Comparison of ENCODE assay signal across 29 mouse cellular contexts in genomic region chr2:31372186-31372585, GRCm38 (mm10). TPM values are rescaled to one million over a fixed set of nuclear protein-coding genes. Genes with fewer than 3 reads are reported as not detected.
DNase-seq lines count a peak whose midpoint lies in the region; ATAC-seq and TF ChIP-seq lines count a peak whose summit lies in the region.
"Had no signal": no experiment of that assay in that cellular context is flagged by ENCODE, and none has a peak within 500 bp of the region (broad histone marks: within the 10 kb centered on the region; RNA-seq: fewer than 3 reads in every experiment).

No protein-coding gene starts in this region.

- no peaks in the 10 kb centered on the region for H3K4me1 ChIP-seq in liver, embryonic 14.5 days (replicated peaks; ENCODE audit: control insufficient read depth in 2 of 2, insufficient read depth in 2 of 2, low read length in 1 of 2)
- no peaks in the 10 kb centered on the region for H3K4me1 ChIP-seq in liver, embryonic 11.5 days (replicated peaks; ENCODE audit: control insufficient read depth, insufficient read depth, low read length)
- 0 out of 2 replicates have a peak, but pooled peaks cover 5% of the 10 kb centered on the region for H3K4me1 ChIP-seq in heart, embryonic 10.5 days
- H3K4me1 ChIP-seq: embryonic facial prominence, embryonic 13.5 days; forebrain, embryonic 10.5 days; hindbrain, embryonic 13.5 days; midbrain, embryonic 13.5 days; stomach, embryonic 15.5 days had no signal

- H3K9me3 ChIP-seq in liver, embryonic 14.5 days (ENCODE audit: control insufficient read depth, low read length), result no peaks in the 10 kb centered on the region; the same call in 1 of the 2 replicates
- 0 out of 2 replicates have a peak, but pooled peaks cover 4% of the 10 kb centered on the region for H3K9me3 ChIP-seq in liver, embryonic 11.5 days (ENCODE audit: control insufficient read depth, low read length)
- peaks cover 4% of the 10 kb centered on the region; the same call in 1 of the 2 replicates for H3K9me3 ChIP-seq in heart, embryonic 10.5 days
- H3K9me3 ChIP-seq: embryonic facial prominence, embryonic 13.5 days; stomach, embryonic 15.5 days had no signal

- H3K27ac ChIP-seq in gastrocnemius, adult 2 months, result peak overlapping the region; percentile 40; the same call in 1 of the 2 replicates
- H3K27ac ChIP-seq in liver, embryonic 14.5 days, result no peak overlapping the region
- no peak overlapping the region for H3K27ac ChIP-seq in liver, embryonic 11.5 days (ENCODE audit: low read depth, low read length)
- no peak overlapping the region for H3K27ac ChIP-seq in heart, embryonic 10.5 days
- H3K27ac ChIP-seq: embryonic facial prominence, embryonic 13.5 days; forebrain, embryonic 10.5 days; hindbrain, embryonic 13.5 days; macrophage; midbrain, embryonic 13.5 days; stomach, embryonic 15.5 days had no signal

- no peak for TF ChIP-seq EP300 in liver, embryonic 14.5 days (IDR thresholded peaks at IDR 0.05; ENCODE audit: low read depth)

- ATAC-seq in liver, embryonic 14.5 days (ENCODE audit: insufficient read depth), result no peak
- ATAC-seq in liver, embryonic 11.5 days (replicated peaks; ENCODE audit: low FRiP score), result no peak
- ATAC-seq: forebrain, embryonic 16.5 days; lung, postnatal 0 days; midbrain, embryonic 13.5 days had no signal

- intact Hi-C loops in gastrocnemius, adult 2 months (cut with DNase I), result no loop called here

- H3K4me3 ChIP-seq in gastrocnemius, adult 2 months, result no peak overlapping the region
- H3K4me3 ChIP-seq in liver, embryonic 14.5 days (ENCODE audit: insufficient read depth in 1 of 2, low read depth in 2 of 2, low read length in 2 of 2), result no peak overlapping the region
- no peak overlapping the region for H3K4me3 ChIP-seq in liver, embryonic 11.5 days (ENCODE audit: low read depth, low read length)
- H3K4me3 ChIP-seq in heart, embryonic 10.5 days, result no peak overlapping the region
- H3K4me3 ChIP-seq: embryonic facial prominence, embryonic 13.5 days; forebrain, embryonic 10.5 days; hindbrain, embryonic 13.5 days; midbrain, embryonic 13.5 days; stomach, embryonic 15.5 days had no signal

- H3K4me2 ChIP-seq in liver, embryonic 14.5 days (ENCODE audit: low read depth), result no peak overlapping the region
- H3K4me2 ChIP-seq in liver, embryonic 11.5 days, result no peak overlapping the region
- H3K4me2 ChIP-seq: embryonic facial prominence, embryonic 13.5 days; heart, embryonic 11.5 days; hindbrain, embryonic 13.5 days; midbrain, embryonic 13.5 days; stomach, embryonic 15.5 days had no signal

- H3K9ac ChIP-seq in liver, embryonic 14.5 days (replicated peaks), result no peak overlapping the region
- no peak overlapping the region for H3K9ac ChIP-seq in liver, embryonic 11.5 days (ENCODE audit: low read depth, low read length)
- H3K9ac ChIP-seq: embryonic facial prominence, embryonic 13.5 days; hindbrain, embryonic 13.5 days; midbrain, embryonic 13.5 days; stomach, embryonic 15.5 days had no signal

- no peaks in the 10 kb centered on the region for H3K36me3 ChIP-seq in liver, embryonic 14.5 days (replicated peaks; ENCODE audit: control insufficient read depth, insufficient read depth, low read depth)
- no peaks in the 10 kb centered on the region for H3K36me3 ChIP-seq in liver, embryonic 11.5 days (ENCODE audit: control insufficient read depth, insufficient read depth, low read length)
- no peaks in the 10 kb centered on the region for H3K36me3 ChIP-seq in heart, embryonic 10.5 days
- H3K36me3 ChIP-seq: embryonic facial prominence, embryonic 13.5 days; forebrain, embryonic 10.5 days; hindbrain, embryonic 13.5 days; midbrain, embryonic 13.5 days; stomach, embryonic 15.5 days had no signal

- H3K27me3 ChIP-seq in liver, embryonic 14.5 days (ENCODE audit: control insufficient read depth, insufficient read depth, low read length), result no peaks in the 10 kb centered on the region
- H3K27me3 ChIP-seq in liver, embryonic 11.5 days (replicated peaks; ENCODE audit: control insufficient read depth, insufficient read depth, low read length), result no peaks in the 10 kb centered on the region; the same call in 1 of the 2 replicates
- H3K27me3 ChIP-seq in heart, embryonic 10.5 days (ENCODE audit: insufficient read depth, poor library complexity, severe bottlenecking), result peaks cover 49% of the 10 kb centered on the region
- H3K27me3 ChIP-seq: embryonic facial prominence, embryonic 13.5 days; midbrain, embryonic 13.5 days; stomach, embryonic 15.5 days had no signal

- DNase-seq in gastrocnemius, adult 2 months, result no peak
- no peak for DNase-seq in gastrocnemius, adult 8-10 months (ENCODE audit: low spot score in 2 of 2)
- DNase-seq in liver, embryonic 14.5 days (ENCODE audit: low read depth in 3 of 3, low spot score in 3 of 3), result no peak
- no peak for DNase-seq in liver, embryonic 11.5 days (ENCODE audit: low spot score)
- peak; percentile 33 for DNase-seq in R1 (ENCODE audit: low read depth, low spot score)
- no peak for DNase-seq in lung, postnatal 10 days
- DNase-seq in heart, embryonic 10.5 days (ENCODE audit: low spot score), result no peak
- DNase-seq: adrenal gland, postnatal 10 days; cerebellum, adult 11-12 months; cerebellum, postnatal 10 days; gastrocnemius, postnatal 25 days; heart, adult 11 months; kidney, postnatal 4 days; liver; lung, adult 18-20 months; right cerebral cortex, postnatal 25 days; thymus, postnatal 25 days had no signal

- 91% methylated on average over 4 of the region's 4 CpGs for WGBS in liver, embryonic 14.5 days (ENCODE audit: insufficient replicate concordance)
- WGBS in liver, embryonic 11.5 days, result 92% methylated on average over 4 of the region's 4 CpGs
- WGBS in heart, embryonic 10.5 days, result 99% methylated on average over 4 of the region's 4 CpGs

- no peak for TF ChIP-seq CTCF in gastrocnemius, adult 2 months (IDR thresholded peaks at IDR 0.05)
- TF ChIP-seq CTCF in liver, embryonic 14.5 days (IDR thresholded peaks at IDR 0.05; ENCODE audit: low read depth), result peak; percentile 19; the same call in 1 of the 2 replicates

RNA-seq across cellular contexts. Expression of gene Hmcn2, which starts 58.0 kb away (rescaled TPM):
- total RNA-seq in gastrocnemius, adult 2 months (2021), result 10 to 100 TPM; 21.6 to 36.8 TPM
- total RNA-seq in gastrocnemius, adult 8-10 months (2022), result 10 to 100 TPM; 14.5 to 18.4 (median 17.5) TPM
- 0.21 and 0.27 TPM in 2 replicates for polyA plus RNA-seq in liver, embryonic 14.5 days (2012; rRNA removed)
- polyA plus RNA-seq in liver, embryonic 14.5 days (2014; fragmentation: Nextera tagmentation; extraction: Ambion mirVana), result 0.10 and 0.14 TPM in 2 replicates
- polyA plus RNA-seq in liver, embryonic 11.5 days (2014; fragmentation: Nextera tagmentation; extraction: Ambion mirVana), result 0.10 and 0.38 TPM in 2 replicates
- polyA plus RNA-seq in heart, embryonic 10.5 days (2016; fragmentation: Nextera tagmentation; extraction: Ambion mirVana), result 0.33 and 0.52 TPM in 2 replicates
- total RNA-seq: common myeloid progenitor, adult 5-6 weeks; neutrophil, adult 5-6 weeks had no signal
- polyA plus RNA-seq: embryonic facial prominence, embryonic 13.5 days; forebrain, embryonic 10.5 days; limb, embryonic 11.5 days; macrophage had no signal
